In genomic region chr1:52947895-52948294, GRCm38 (mm10) we compare ENCODE assay signal across 14 mouse cellular contexts.
DNase-seq lines count a peak whose midpoint lies in the region; TF ChIP-seq lines count a peak whose summit lies in the region.
"Had no signal": no experiment of that assay in that cellular context is flagged by ENCODE, and none has a peak within 500 bp of the region (broad histone marks: within the 10 kb centered on the region; RNA-seq: fewer than 3 reads in every experiment).

No protein-coding gene starts in this region.

- no peaks in the 10 kb centered on the region for H3K4me1 ChIP-seq in cerebellum, adult 2 months (ENCODE audit: control insufficient read depth, insufficient read depth, low read length)

- no peak overlapping the region for H3K4me3 ChIP-seq in cerebellum, adult 2 months (replicated peaks; ENCODE audit: insufficient read depth, low read depth, low read length)
- H3K4me3 ChIP-seq: embryonic facial prominence, embryonic 13.5 days; forebrain, embryonic 13.5 days; heart, embryonic 12.5 days; hindbrain, embryonic 15.5 days had no signal

- no peaks in the 10 kb centered on the region for H3K27me3 ChIP-seq in cerebellum, adult 2 months (ENCODE audit: control insufficient read depth, insufficient read depth, low read length)
- H3K27me3 ChIP-seq: embryonic facial prominence, embryonic 13.5 days; forebrain, embryonic 13.5 days; heart, embryonic 12.5 days; hindbrain, embryonic 15.5 days had no signal

- TF ChIP-seq CTCF in cerebellum, adult 2 months (IDR thresholded peaks at IDR 0.05; ENCODE audit: borderline replicate concordance, insufficient read depth, low read depth, low read length): no peak

- TF ChIP-seq POLR2A in cerebellum, adult 2 months (IDR thresholded peaks at IDR 0.05; ENCODE audit: borderline replicate concordance, insufficient read depth, low read length): no peak

- peak; percentile 33 for DNase-seq in cerebellum, adult 11 months
- no peak for DNase-seq in cerebellum, postnatal 14 days
- peak; percentile 50 for DNase-seq in brain, adult 2 months (ENCODE audit: low read depth, low spot score)
- peak; percentile 53 to 68 for DNase-seq in cerebellum, adult 2 months
- peak; percentile 39 to 56 for DNase-seq in cerebellum, postnatal 25 days
- DNase-seq in layer of hippocampus, adult 9-10 months (ENCODE audit: low spot score): no peak
- no peak for DNase-seq in adrenal gland, adult (ENCODE audit: inconsistent age in 2 of 2, low spot score in 1 of 2)
- DNase-seq: adrenal gland, postnatal 14 days; forebrain, postnatal 0 days; gastrocnemius, postnatal 14 days had no signal

- no peak overlapping the region for H3K27ac ChIP-seq in cerebellum, adult 2 months (ENCODE audit: insufficient read depth, low read length)
- H3K27ac ChIP-seq: embryonic facial prominence, embryonic 13.5 days; forebrain, embryonic 13.5 days; hindbrain, embryonic 15.5 days had no signal

- WGBS in cerebellum, adult 2 months: 26% methylated on average over 5 of the region's 5 CpGs

Comparison
In these comparisons a context has a peak if more than half of its experiments do, and no peak if none do; other contexts are left out.
1. DNase-seq: peak in cerebellum, adult 11 months (single experiment), brain, adult 2 months (single experiment), cerebellum, adult 2 months (2 of 2) and cerebellum, postnatal 25 days (2 of 2); none in cerebellum, postnatal 14 days (0 of 2), layer of hippocampus, adult 9-10 months (single experiment) and adrenal gland, adult (0 of 2).